In the genomic region with DNA sequence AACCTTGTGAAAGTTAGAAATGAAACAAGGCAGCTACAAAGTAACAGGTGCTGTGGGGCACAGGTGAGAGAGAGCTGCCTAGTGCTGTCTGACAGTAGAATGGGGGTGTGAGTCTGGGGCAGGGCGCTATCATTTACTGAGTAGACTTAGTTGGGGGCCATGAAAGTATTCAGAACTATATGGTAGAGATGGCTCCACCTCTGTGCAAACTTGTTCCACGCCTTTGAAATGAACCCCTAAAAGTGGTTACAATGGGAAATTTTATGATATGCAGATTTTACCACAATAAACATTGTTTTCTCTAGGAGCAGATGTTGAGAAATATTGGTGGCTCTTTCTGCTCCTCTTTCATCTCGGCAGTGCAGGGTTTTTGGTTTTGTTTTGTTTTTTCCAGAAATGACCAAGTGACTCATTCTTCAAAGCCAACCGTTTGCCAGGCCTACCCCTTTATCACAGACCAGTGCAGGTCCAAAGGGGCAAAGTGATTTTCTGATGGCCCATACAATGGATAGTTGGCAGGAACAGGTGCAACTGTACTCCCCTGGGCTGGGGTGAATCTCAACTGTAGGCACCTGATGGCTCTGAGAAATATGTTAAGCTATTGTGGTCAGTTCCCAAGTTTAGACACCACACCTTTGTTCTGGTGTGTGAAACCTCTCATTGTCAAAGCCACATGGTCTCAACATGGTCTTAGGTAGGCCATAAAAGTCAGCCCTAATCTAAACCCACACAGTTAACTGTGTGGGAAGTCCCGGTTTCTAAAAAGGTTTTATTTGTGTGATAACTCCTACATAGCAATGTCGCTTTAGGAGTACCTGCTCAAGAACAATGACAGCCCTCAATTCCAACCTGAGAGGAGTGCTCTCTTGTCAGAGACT, we compare ENCODE assay signal across 14 mouse cellular contexts.
DNase-seq lines count a peak whose midpoint lies in the region; ATAC-seq and TF ChIP-seq lines count a peak whose summit lies in the region.
"Had no signal": no experiment of that assay in that cellular context is flagged by ENCODE, and none has a peak within 500 bp of the region (broad histone marks: within the 10 kb centered on the region; RNA-seq: fewer than 3 reads in every experiment).

No protein-coding gene starts in this region.

- H3K4me1 ChIP-seq in thymus, adult 2 months (replicated peaks; ENCODE audit: control insufficient read depth, insufficient read depth, low read length) = peaks cover 49% of the 10 kb centered on the region
- H3K4me1 ChIP-seq in intestine, postnatal 0 days (replicated peaks; ENCODE audit: control insufficient read depth, insufficient read depth, low read length) = no peaks in the 10 kb centered on the region
- 0 out of 2 replicates have a peak, but pooled peaks cover 3% of the 10 kb centered on the region for H3K4me1 ChIP-seq in lung, adult 2 months (ENCODE audit: control insufficient read depth, insufficient read depth, low read length)
- H3K4me1 ChIP-seq: forebrain, embryonic 13.5 days had no signal

- H3K4me2 ChIP-seq in intestine, postnatal 0 days (replicated peaks; ENCODE audit: low read depth) = no peak overlapping the region
- H3K4me2 ChIP-seq: forebrain, embryonic 13.5 days; heart, embryonic 11.5 days; liver, embryonic 13.5 days had no signal

- TF ChIP-seq POLR2A in thymus, adult 2 months (IDR thresholded peaks at IDR 0.05; ENCODE audit: control insufficient read depth, extremely low read depth, insufficient read depth, low read length, poor library complexity) = no peak
- no peak for TF ChIP-seq POLR2A in lung, adult 2 months (IDR thresholded peaks at IDR 0.05; ENCODE audit: borderline replicate concordance, extremely low read depth, low read depth, low read length)

- ATAC-seq in intestine, postnatal 0 days = peak; percentile 48
- ATAC-seq: forebrain, embryonic 13.5 days; hindbrain, postnatal 0 days had no signal

- TF ChIP-seq CTCF in thymus, adult 2 months (IDR thresholded peaks at IDR 0.05; ENCODE audit: borderline replicate concordance, control insufficient read depth, extremely low read depth, insufficient read depth, low read length, poor library complexity) = no peak
- TF ChIP-seq CTCF in intestine, postnatal 0 days (IDR thresholded peaks at IDR 0.05; ENCODE audit: low read depth) = no peak
- TF ChIP-seq CTCF in lung, adult 2 months (IDR thresholded peaks at IDR 0.05; ENCODE audit: insufficient read depth, low read length) = no peak

- WGBS in thymus, adult 2 months = 36% methylated on average over 6 of the region's 6 CpGs
- WGBS in intestine, postnatal 0 days = 52% methylated on average over 6 of the region's 6 CpGs
- 82% methylated on average over 6 of the region's 6 CpGs for WGBS in lung, adult 2 months

- H3K9me3 ChIP-seq in intestine, postnatal 0 days (ENCODE audit: control insufficient read depth) = no peaks in the 10 kb centered on the region
- H3K9me3 ChIP-seq: forebrain, embryonic 13.5 days; liver, embryonic 13.5 days had no signal

- H3K36me3 ChIP-seq in thymus, adult 2 months (ENCODE audit: control insufficient read depth, insufficient read depth, low read length) = no peaks in the 10 kb centered on the region
- H3K36me3 ChIP-seq in intestine, postnatal 0 days (ENCODE audit: control insufficient read depth, insufficient read depth) = no peaks in the 10 kb centered on the region
- H3K36me3 ChIP-seq: liver, embryonic 13.5 days had no signal

- no peaks in the 10 kb centered on the region for H3K27me3 ChIP-seq in thymus, adult 2 months (ENCODE audit: control insufficient read depth, insufficient read depth, low read length)
- no peaks in the 10 kb centered on the region for H3K27me3 ChIP-seq in intestine, postnatal 0 days (replicated peaks; ENCODE audit: control insufficient read depth, insufficient read depth, low read length)
- H3K27me3 ChIP-seq: forebrain, embryonic 13.5 days; liver, embryonic 13.5 days had no signal

- no peak overlapping the region for H3K9ac ChIP-seq in intestine, postnatal 0 days (ENCODE audit: low read depth, low read length)
- H3K9ac ChIP-seq: forebrain, embryonic 13.5 days; liver, embryonic 13.5 days had no signal

- no peak overlapping the region for H3K4me3 ChIP-seq in thymus, adult 2 months (ENCODE audit: control insufficient read depth, insufficient read depth, low read length)
- no peak overlapping the region for H3K4me3 ChIP-seq in intestine, postnatal 0 days (ENCODE audit: low read depth, low read length)
- H3K4me3 ChIP-seq in lung, adult 2 months (replicated peaks; ENCODE audit: extremely low read depth, low read depth, low read length) = no peak overlapping the region
- H3K4me3 ChIP-seq: forebrain, embryonic 13.5 days; liver, embryonic 13.5 days had no signal

- peak overlapping the region; percentile 29; the same call in 1 of the 2 replicates for H3K27ac ChIP-seq in thymus, adult 2 months (ENCODE audit: control insufficient read depth, insufficient read depth, low read length)
- no peak overlapping the region for H3K27ac ChIP-seq in intestine, postnatal 0 days (ENCODE audit: low read depth, low read length)
- H3K27ac ChIP-seq: forebrain, embryonic 13.5 days; hindbrain, postnatal 0 days; liver, embryonic 13.5 days had no signal

- peak; percentile 42 for DNase-seq in thymus, adult 2 months
- DNase-seq in thymus, postnatal 25 days = no peak
- peak; percentile 18 for DNase-seq in T-cell, adult 2 months (ENCODE audit: low spot score)
- peak; percentile 57 for DNase-seq in thymus, postnatal 4 days
- DNase-seq in lung, adult 2 months = no peak
- no peak for DNase-seq in gastrocnemius, adult 18-20 months (ENCODE audit: low spot score)
- DNase-seq: cerebellum, adult 11-12 months; kidney, postnatal 10 days; liver, embryonic 13.5 days; lung, postnatal 10 days had no signal

Comparison
In these comparisons a context has a peak if more than half of its experiments do, and no peak if none do; other contexts are left out.
1. DNase-seq: peak in thymus, adult 2 months (single experiment), T-cell, adult 2 months (single experiment) and thymus, postnatal 4 days (single experiment); none in thymus, postnatal 25 days (single experiment), lung, adult 2 months (single experiment) and gastrocnemius, adult 18-20 months (single experiment).